Mouse (Mus musculus) cerebellum, adult 8-10 months (tissue): ENCODE data around the gene Gm49450.
"Not testable (repeated sequence)": the region's sequence is repeated elsewhere in the genome, so short reads cannot be mapped to it uniquely, and the experiment has no call there.

Source experiments
- DNase-seq: peaks from one replicate; pipeline ENCODE4 v3.0.0; 2022

The Gm49450 gene

DNA sequence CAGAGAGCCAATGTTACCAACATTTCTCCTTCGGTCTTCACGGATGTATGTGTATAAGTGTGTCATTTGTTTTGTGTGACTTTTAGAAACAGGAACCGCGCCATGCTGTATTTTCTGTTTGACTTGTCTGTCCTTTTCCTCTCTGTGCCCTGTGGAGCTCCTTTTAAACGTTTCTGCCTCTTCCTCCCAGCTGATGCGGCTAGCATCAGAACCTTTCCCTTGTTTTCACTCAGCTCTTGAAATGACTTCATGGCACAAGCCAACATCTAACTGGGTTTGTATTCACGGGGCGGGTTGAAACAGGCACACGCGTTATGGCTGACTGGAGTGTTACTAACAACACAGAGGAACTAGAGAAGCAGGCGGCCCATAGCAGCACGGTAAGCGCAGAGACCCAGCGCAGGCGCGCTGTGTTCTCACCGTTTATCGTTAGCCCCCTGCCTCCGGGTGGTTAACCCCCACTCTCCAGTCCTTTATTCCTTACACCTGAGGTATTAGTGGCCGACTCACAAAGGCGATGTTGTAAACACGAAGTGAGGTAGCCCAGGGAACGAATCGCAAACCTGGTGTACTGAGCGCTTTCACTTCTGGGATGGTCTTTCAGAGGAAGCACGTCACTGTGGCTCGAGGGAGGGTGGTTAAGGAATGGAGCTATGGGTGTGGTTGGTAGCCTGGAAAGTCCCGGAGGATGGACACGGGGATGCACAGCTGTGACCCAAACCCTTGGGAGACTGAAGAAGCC is 32.1 kb upstream of the Gm49450 start:
- peak; percentile 75 for DNase-seq

DNA sequence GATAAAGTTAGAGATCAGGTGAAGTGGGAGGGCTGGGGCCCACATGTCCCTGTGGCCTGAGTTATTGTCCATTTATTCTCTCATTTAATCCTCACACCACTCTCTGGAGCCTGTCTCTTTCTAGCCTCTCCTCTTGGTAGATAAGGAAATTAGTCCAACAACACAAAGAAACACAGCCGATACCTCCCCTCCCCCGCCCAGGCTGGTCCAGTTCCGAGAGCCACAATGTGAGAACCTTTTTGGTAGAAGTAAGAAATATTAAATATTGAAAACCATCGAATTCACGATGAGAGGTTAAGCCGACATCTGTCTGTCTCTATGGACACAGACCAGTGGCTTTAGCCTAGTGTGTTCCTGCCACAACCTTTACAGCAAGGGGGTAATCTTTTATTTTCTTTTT is 31.3 kb upstream of the Gm49450 start:
- DNase-seq: peak; percentile 41

DNA sequence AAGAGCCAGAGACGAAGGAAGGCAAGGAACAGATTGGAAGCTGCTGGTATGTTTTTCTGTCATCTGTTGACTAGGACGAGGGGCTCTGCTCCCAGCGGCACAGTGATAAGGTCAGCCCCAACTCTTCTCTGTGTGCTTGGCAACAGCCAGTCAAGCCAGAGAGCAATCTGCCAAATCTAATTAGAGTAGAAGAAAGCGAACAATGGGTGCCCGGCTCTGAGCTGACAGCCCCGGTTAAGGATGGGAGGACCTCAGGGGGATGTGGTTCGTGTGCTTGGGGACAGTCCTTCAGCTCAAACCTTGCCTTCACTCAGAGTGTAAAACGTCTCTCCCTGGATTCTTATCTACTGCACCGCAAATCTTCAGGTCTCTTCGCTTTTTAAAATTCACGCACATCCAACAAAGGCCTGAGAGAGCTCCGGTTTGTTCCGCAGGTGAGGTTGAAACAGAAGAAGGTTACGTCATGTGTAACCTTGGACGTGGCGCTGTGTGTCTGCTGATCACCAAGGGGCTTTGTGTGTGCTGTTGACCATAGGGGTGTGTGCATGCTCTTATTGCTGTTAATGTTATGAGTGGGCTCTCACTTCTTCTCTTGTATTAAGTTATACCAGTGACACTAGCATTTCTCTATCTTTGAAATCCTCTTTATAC is 30.2 kb upstream of the Gm49450 start:
- DNase-seq: peak; percentile 32

DNA sequence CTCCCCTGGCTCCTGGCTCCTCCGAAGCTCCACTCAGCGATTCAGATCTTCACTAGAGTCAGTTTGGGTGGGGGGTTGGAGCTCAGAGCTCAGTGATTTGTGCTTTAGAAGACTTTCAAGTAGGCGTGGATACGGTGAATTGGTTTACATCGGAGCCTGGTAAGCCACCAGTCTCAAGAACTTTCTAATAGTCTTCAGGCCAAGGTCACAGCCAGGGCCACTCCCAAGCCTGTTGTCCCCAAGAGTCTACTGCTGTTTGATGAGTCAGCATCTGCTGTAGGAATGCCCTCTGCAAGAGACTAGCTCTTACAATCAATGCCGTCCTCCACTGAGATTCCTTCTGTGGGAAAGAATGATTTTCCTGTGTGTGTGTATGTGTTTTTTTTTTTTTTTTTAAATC is 28.7 kb upstream of the Gm49450 start:
- no peak for DNase-seq

DNA sequence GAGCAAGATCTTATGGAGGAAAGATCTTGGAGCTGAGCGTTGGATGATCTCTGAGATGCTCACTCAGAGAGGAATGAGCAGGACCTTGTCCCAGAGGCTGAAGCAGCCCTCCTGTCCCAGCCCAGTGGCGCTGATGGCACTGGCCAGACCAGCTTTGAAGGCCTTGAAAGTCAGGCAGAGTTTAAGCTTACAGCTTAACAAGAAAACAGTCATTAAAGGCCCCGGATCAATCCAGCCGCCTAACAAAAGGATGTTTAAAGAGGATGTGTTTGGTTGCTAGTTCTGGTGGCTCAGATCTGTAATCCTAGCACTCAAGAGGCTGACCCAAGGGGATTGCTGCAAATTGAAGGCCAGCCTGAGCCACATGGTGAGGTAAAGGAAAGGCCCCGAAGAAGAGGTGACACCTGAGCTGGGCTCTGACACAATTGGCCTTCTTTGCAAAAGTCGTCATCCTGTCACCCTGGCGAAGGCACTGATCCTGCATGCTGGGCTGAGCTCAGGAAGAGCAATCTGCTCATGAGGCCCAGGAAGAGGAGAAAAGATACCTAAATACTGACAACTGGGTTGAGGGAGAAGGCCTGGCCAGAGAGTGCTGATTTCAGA is 26.8 kb upstream of the Gm49450 start:
- no peak for DNase-seq

DNA sequence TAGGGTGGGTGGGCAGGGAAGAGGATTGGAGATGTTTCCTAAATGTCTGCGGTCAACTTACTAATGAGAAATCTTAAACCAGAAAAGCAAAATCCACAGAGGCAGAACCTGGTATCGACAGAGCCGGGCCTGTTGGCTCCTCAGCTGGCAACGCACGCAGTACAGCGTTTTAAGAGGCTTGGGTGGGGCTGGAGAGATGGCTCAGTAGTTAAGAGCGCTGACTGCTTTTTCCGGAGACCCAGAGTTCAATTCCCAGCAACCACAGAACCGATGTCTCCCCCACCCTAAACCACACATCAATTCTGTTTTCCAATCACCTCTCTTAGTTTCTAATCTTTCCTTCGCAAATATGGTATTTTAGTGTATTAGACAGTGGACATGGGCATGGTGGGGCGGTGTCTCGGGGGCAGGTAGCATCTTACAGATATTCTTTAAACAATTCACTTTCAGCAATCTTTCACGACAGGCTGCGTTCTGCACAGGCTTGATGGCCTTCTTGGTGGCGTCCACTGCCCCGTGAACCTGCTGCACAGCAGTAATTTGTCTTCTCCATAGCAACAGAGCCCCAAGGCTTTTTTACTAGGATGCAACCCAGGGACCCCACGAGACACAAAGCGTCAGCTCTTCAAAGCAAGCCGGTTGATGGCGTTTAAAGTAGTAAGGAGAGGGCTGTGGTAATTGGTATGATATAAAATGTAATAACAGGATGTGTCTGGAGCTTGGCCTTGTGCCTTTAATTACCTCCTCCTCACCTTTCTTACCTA is 25.2 kb upstream of the Gm49450 start:
- no peak for DNase-seq

DNA sequence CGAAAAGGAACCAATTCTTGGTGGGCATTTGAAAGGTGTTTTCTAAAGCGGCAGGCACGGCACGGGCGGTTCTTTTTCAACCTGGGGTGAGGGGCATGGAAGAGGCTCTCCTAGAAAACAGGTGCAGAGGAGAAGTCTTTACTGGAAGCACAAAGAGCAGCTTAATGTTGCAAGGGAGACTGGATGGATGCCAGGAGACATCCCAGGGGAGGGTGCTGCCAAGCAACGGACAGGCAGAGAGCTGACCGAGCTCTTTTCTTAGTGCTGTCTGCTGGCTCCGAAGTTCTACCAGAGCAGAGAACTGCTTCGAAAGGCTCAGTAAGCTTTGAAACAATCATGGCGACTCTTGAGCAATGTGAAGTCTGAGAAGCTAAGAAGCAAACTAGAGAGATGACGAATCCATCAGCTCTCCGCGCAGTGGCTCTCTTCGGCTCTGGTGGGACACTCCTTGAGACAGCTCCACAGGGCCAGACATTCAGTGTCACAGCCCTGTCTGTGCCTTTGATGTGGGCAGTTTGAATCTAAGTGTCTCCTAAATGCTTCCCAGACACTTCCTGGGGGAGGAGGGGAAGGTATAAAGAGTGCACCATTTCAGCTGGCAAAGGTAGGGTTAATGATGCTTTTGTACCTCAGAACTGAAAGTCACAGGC is 24.5 kb upstream of the Gm49450 start:
- DNase-seq: no peak

DNA sequence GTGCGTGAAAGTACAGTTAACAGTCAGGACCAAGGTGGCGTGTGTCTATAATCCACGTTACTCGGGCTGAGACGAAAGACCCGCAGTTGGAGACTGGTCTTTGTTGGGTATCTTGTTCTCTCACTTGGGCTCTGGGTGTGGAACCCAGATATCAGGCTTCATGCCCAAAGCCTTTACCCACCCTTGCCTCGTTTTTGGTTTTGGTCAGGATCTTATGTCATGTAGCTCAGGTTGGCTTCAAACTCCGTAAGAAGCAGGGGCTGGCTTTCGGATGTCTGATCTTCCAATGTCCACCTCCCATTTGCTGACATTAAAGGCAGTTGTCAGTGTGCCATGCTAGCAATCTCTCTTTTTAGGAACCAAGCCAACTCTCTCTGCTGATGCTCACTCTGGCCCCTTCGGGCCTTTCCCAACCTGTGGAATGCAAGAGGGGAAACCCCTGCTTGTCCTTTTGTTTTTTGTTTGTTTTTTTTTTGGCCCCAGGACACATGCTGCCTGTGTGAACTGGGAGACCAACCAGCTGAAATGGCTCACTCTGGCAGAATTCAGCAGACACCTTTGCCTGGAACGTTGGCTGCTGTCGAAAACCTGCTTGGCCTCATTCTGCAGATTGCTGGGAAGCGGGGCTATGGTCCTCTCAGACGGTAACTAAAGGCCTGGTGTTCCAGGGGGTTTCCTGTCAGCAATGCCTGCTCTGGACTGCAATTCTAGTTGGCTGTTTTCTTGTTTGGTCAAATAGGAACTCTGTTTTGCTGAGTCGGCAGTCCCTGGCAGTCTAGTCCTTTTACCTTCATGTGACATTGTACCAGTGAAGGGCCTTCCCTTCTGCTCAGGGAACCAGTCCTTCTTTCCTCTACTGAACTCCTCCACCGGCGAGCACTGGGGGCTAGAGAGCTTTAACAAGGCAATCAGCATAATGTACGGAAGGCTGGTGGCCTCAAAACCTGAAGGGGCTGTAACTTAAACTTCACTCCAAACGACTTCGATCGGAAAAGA is 23.7 kb upstream of the Gm49450 start:
- DNase-seq: no peak

DNA sequence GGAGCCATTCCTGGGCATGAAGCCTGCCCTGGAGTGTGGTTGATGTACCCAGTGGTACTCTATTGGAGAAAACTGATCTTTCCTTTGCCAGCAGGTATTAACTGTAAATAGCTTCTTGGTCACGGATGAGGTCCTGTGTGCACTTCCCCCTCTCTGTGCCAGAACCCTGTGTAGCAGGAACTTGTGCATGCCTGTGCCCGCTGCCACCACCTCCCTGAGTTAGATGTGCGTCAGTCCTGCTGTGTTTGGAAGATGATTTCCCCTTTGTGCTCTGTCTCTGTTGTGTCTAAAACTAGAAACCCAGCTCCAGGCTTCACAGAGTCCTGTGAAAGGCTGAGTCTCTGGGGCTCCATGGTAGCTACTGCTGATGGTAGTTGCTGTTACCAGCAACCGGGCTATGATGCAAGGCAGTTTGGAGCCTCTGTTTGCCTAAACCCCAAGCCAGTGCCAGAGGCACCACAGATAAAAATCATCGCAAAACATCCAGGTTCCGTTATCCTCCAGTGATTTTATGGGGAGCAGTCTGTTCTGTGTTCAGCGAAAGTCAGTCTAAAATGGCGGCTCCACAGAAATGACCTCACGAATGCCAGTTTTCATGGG is 19.8 kb upstream of the Gm49450 start:
- DNase-seq: no peak

DNA sequence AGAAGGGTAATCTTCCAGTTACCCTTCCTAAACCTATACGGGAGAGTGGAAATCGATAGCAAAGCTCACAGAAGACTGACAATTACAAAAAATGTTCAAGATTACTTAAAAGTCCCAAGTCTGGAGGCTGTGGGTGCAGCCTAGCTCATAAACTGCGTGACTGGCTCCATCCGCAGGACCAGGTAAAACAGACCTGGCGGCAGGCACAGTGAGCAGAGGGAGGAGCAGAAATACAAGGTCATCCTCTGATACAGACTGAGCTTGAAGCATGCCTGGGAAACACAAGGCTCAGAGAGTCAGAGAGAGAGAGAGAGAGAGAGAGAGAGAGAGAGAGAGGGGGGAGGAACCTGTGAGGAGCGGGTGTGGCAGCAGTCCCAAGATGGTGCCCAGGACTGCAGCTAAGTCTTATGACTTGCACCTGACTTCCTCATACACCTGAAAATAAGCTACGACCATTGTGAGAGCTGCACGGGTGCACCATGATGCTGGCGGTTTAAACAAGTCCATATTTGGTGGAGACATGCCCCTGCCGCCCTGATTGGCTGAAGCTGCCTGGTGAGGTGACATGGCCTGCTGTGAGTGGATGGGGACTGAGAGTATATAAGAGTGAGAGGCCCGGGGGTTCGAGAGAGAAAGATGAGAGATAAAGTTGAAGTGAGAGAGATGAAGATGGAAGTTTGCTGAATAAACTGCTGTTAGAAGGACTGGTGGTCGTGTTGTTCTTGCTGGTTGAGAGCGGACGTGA is 18.4 kb upstream of the Gm49450 start:
- DNase-seq: not testable (repeated sequence)

DNA sequence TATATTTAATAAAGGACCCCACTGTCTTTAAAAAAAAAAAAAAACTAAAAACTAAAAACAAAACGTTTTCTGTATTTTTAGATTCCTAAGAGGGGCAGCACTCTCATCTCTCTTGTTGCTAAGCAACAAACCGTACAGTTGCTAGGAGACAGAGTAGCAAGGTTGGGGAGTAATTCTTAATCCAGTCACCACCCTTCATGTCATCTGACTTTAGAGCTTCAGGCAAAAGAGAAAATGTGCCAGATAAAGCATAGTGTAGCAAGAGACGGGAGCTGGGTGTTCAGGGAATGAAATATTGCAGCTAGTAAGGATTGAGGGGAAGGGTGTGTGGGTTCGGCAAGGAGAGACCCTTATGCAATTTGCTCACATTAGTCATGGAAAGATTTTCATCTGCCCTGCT is 17.8 kb upstream of the Gm49450 start:
- no peak for DNase-seq

DNA sequence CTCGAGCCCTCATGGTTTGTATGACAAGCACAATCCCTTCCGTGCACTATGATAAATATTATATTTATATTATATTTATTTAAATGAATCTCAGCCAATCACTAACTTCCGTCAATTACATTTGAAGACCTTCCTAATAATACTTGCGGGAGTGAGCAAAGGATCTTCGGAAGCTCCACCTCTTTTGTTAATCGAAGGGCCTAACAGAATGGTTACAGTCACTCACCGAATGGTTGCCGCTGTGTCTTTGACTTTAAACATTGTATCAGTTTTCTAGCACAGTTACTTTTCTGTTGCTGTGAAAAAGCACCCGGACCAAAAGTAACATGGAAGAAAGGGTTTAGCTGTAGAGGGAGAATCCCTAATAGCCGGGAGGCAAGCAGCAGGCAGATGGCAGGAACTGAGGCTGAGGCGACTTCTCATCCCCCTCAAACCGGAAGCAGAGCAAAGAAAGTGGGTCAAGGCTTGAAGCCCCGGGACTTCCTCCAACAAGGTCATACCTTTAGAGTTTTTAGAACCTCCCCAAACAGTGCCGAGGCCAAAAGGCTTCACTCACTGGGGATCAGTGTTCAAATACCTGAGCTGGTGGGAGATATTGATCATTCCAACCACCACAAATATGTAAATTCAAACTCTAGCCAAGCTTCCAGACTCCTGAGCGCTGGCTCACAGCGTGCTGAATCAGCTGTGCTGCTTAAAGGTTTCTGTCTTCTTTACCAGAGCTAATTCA is 16.2 kb upstream of the Gm49450 start:
- no peak for DNase-seq

DNA sequence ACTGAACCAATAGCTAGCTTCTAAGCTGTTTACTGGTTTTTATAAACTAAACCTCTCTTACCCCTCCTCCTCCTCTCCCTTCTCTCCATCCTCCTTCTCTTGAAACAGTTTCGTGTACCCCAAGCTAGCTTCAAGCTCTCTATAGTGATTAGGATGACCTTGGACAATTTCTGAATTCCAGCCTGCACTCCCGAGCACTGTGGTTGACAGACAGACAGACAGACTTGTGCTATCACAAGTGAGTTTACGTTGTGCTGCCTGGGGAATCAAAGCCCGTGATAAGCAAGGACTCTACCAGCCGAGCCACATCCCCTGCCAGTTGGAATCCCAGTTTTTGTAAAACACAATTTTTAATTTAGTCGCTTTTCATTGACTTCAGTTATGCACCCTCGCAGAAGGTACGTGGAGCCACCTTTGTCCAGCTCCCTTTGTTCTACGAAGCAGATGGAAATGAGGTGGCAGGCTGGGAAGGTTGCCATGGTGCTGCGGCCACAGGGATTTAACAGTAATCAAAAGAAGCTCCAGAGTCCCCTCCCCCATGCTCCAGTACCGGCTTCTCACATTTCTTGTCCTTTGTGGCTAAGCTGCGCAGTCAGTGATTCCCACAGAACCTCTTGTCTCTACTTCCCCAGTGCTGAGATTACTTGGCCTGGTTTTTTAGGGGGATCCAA is 15.5 kb upstream of the Gm49450 start:
- DNase-seq: peak; percentile 80

DNA sequence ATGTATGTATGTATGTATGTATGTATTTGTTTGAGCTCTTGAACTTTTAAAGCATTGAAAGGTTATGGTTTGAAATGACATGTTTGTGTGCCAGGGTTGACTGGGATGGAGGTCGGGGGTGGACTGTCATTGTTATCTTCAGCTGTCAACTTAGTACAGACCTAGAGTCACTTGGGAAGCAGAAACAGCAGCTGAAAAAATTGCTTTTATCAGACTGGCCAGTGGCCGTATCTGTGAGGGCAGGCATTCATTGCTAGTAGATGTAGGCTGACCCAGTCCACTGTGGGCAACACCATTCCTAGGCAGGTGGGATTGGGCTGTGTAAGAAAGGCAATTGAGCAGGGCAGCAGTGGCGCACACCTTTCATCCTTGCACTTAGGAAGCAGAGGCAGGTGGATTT is 6.2 kb upstream of the Gm49450 start:
- DNase-seq: no peak

DNA sequence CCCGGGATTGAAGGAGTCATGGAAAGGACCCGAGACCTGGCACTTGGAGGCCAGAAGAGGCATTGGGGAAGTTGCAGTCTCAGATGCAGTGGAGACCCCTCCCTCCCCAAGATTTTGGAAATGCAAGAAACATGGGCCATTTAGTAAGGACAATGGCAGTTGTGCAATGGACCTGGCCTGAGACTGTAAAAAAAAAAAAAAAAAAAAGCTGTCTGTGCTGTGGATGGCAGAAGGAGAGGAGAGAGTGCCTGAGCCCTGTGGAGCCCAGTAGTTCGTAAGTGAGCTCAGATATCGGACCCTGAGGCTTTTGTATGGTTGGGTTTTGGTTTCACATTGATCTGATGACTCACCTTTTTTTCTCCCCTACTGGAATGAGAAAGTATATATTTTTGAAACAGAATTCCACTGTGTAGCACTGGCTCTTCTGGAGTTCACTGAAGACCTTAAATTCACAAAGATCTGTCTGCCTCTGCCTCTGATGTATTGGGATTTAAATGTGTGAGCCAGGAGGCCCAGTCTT is 5.6 kb upstream of the Gm49450 start:
- no peak for DNase-seq

DNA sequence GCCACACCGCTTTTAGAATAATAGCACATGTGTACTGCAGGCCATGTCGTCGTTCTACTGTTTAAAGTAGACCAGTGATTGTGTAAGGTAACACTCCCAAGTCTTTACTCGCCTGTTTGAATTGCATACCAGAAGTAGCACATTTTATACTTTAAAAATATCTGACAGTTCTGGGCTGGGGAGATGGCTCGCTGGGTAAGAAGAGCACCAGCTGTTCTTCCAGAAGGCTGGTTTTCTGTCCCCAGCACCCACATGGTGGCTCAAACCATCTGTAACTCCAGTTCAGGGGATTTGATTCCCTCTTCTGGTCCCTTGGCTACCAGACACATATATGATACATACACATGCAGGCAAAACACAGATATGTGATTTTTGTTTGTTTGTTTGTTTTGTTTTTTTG is 4.1 kb upstream of the Gm49450 start:
- no peak for DNase-seq

DNA sequence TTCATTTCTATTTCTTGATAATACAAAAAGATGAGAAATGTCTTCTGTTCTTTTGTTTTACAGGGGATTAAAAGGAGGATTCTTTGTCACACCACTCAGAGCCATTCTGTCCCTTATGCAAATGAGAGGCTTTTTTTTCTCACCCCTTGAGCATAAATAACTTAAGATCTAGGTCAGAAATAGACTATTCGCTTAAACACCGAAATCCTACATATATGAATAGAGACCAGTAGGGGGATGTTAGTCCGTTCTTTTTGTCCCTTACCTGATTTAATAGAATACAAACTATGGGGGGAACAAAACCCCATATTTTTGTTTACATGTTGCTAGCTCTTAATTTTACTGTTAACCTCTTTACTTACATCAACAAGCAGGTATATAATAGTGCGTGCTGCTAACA is 2.6 kb upstream of the Gm49450 start:
- no peak for DNase-seq

DNA sequence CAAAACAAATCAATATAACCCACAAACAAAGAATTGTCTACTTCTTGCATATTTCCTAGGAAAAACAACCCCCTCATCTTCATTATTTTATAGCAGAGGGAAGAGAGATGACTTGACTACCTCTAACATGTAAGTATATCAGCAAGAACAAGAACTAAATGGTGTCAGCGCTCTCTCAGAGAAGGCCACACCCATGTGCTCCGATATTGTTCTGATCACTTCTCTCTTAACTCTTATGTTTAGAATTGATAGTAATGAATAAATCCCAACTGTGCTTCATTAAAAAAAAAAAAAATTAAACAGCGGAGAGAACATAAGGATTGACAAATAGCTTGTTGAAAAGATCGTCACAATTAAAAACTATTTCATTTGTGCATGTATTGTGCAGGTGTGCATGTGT is 2.0 kb upstream of the Gm49450 start:
- no peak for DNase-seq
